Mouse (Mus musculus) colon, adult 2 months (tissue): Measurements from ENCODE around the gene 1810065E05Rik. TPM values are rescaled to one million over a fixed set of nuclear protein-coding genes. Genes with fewer than 3 reads are reported as not detected.

Experiments
- polyA plus RNA-seq: library from polyadenylated mRNA; depleted of rRNA; stranded (reverse); fragments of >200 nt; gene quantifications from 2 replicates; pipeline ENCODE4 v1.2.3, GENCODE M21; 2012; rRNA removed

1810065E05Rik gene
- polyA plus RNA-seq = 344 and 578 TPM in 2 replicates

GRCm38 (mm10) chr11:58420815-58421214, at the start of gene 1810065E05Rik:
TSS of gene 1810065E05Rik (plus strand) at chr11:58421111.

GRCm38 (mm10) chr11:58378763-58379278, 42.1 kb upstream of the 1810065E05Rik start, which contains the start of gene Lypd8:
TSS of gene Lypd8 (plus strand) at chr11:58379043.

GRCm38 (mm10) chr11:58432259-58432658, 11.3 kb downstream of the 1810065E05Rik start, which contains the start of gene Gm12253:
TSS of gene Gm12253 (plus strand) at chr11:58432559.

GRCm38 (mm10) chr11:58452759-58453158, 31.8 kb downstream of the 1810065E05Rik start, which contains the start of gene Lypd9:
TSS of gene Lypd9 (minus strand) at chr11:58452923.

GRCm38 (mm10) chr11:58462170-58462569, 41.3 kb downstream of the 1810065E05Rik start, which contains the start of gene Olfr30:
TSS of gene Olfr30 (minus strand) at chr11:58462270.

Other genes starting within 250 kb of the 1810065E05Rik start
- 22.7 and 27.2 TPM in 2 replicates for gene Mrpl22, start 249.4 kb upstream of the 1810065E05Rik start, polyA plus RNA-seq
- 4.1 and 5.9 TPM in 2 replicates for gene Igtp, start 221.6 kb upstream of the 1810065E05Rik start, polyA plus RNA-seq
- 5.0 and 5.3 TPM in 2 replicates for gene Irgm2, start 221.5 kb upstream of the 1810065E05Rik start, polyA plus RNA-seq
- gene 4930438A08Rik, start 146.3 kb upstream of the 1810065E05Rik start, polyA plus RNA-seq = 0.05 TPM in 1 of 2 replicates, not detected in the other
- gene Zfp692, start 114.0 kb upstream of the 1810065E05Rik start, polyA plus RNA-seq = 43.0 and 45.3 TPM in 2 replicates
- 46.9 and 49.0 TPM in 2 replicates for gene Zfp672, start 90.8 kb upstream of the 1810065E05Rik start, polyA plus RNA-seq
- gene Sh3bp5l, start 90.4 kb upstream of the 1810065E05Rik start, polyA plus RNA-seq = 36.8 and 41.1 TPM in 2 replicates
- gene Lypd8, start 42.1 kb upstream of the 1810065E05Rik start, polyA plus RNA-seq = 11,928 and 12,556 TPM in 2 replicates
- not detected in 2 replicates for gene Gm12253, start 11.4 kb downstream of the 1810065E05Rik start, polyA plus RNA-seq
- gene Lypd9, start 31.8 kb downstream of the 1810065E05Rik start, polyA plus RNA-seq = not detected in 2 replicates
- gene Olfr30, start 41.2 kb downstream of the 1810065E05Rik start, polyA plus RNA-seq = not detected in 2 replicates
- not detected in 2 replicates for gene Olfr332, start 71.4 kb downstream of the 1810065E05Rik start, polyA plus RNA-seq
- gene Olfr331, start 81.5 kb downstream of the 1810065E05Rik start, polyA plus RNA-seq = not detected in 2 replicates
- gene Olfr330, start 113.7 kb downstream of the 1810065E05Rik start, polyA plus RNA-seq = not detected in 2 replicates
- not detected in 2 replicates for gene Olfr329-ps, start 125.3 kb downstream of the 1810065E05Rik start, polyA plus RNA-seq
- gene Olfr328, start 134.5 kb downstream of the 1810065E05Rik start, polyA plus RNA-seq = not detected in 2 replicates
- gene Olfr224, start 149.4 kb downstream of the 1810065E05Rik start, polyA plus RNA-seq = not detected in 2 replicates
- not detected in 2 replicates for gene Olfr325, start 156.6 kb downstream of the 1810065E05Rik start, polyA plus RNA-seq
- not detected in 2 replicates for gene Olfr324, start 174.0 kb downstream of the 1810065E05Rik start, polyA plus RNA-seq
- gene 2210407C18Rik, start 195.0 kb downstream of the 1810065E05Rik start, polyA plus RNA-seq = 7.3 and 7.4 TPM in 2 replicates
- not detected in 2 replicates for gene Olfr323, start 209.4 kb downstream of the 1810065E05Rik start, polyA plus RNA-seq
- gene Trim58, start 219.4 kb downstream of the 1810065E05Rik start, polyA plus RNA-seq = not detected in 2 replicates
- not detected in 2 replicates for gene Olfr322, start 237.7 kb downstream of the 1810065E05Rik start, polyA plus RNA-seq